In the genomic region with DNA sequence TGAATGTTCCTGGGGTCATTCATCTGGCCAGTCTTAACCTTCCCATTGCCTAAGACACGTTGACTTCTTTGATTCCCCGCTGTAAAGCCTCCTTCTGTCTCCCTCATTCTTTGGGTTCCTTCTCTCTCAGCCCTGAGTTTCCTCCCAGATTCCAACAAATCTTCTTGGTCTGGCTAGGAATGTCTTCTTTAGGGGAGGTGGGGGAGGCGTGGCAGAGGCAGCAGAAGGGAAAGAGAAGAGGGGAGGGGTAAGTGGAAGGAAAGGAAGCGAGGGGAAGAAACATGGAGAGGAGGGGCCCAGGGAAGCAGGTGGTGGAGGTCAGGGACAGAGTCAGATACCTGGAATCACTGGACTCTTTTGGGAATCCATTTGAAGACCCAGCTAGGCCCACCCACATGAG, we compare ENCODE assay signal across 10 mouse cellular contexts. TPM values are rescaled to one million over a fixed set of nuclear protein-coding genes. Genes with fewer than 3 reads are reported as not detected.
DNase-seq lines count a peak whose midpoint lies in the region; ATAC-seq and TF ChIP-seq lines count a peak whose summit lies in the region.
"Had no signal": no experiment of that assay in that cellular context is flagged by ENCODE, and none has a peak within 500 bp of the region (broad histone marks: within the 10 kb centered on the region; RNA-seq: fewer than 3 reads in every experiment).

No protein-coding gene starts in this region.

- H3K36me3 ChIP-seq in forebrain, embryonic 10.5 days (replicated peaks) = no peaks in the 10 kb centered on the region
- no peaks in the 10 kb centered on the region for H3K36me3 ChIP-seq in forebrain, embryonic 14.5 days (ENCODE audit: control insufficient read depth, insufficient read depth, low read length)
- H3K36me3 ChIP-seq in lung, embryonic 14.5 days (ENCODE audit: insufficient read depth) = no peaks in the 10 kb centered on the region
- no peaks in the 10 kb centered on the region for H3K36me3 ChIP-seq in stomach, embryonic 14.5 days (ENCODE audit: control insufficient read depth, insufficient read depth, low read length)
- H3K36me3 ChIP-seq: midbrain, embryonic 15.5 days had no signal

- H3K9me3 ChIP-seq in forebrain, embryonic 10.5 days = no peaks in the 10 kb centered on the region
- H3K9me3 ChIP-seq in forebrain, embryonic 14.5 days (replicated peaks; ENCODE audit: control insufficient read depth, low read length) = no peaks in the 10 kb centered on the region
- no peaks in the 10 kb centered on the region for H3K9me3 ChIP-seq in lung, embryonic 14.5 days (ENCODE audit: low read depth, low read length)
- no peaks in the 10 kb centered on the region for H3K9me3 ChIP-seq in stomach, embryonic 14.5 days (ENCODE audit: control insufficient read depth, low read depth, low read length)
- H3K9me3 ChIP-seq: midbrain, embryonic 15.5 days had no signal

- ATAC-seq in forebrain, embryonic 14.5 days = no peak
- ATAC-seq in lung, embryonic 14.5 days (ENCODE audit: insufficient read depth) = no peak
- ATAC-seq in stomach, embryonic 14.5 days (ENCODE audit: insufficient number of reproducible peaks, insufficient read depth, low FRiP score, low read depth) = no peak
- ATAC-seq: midbrain, embryonic 15.5 days had no signal

- TF ChIP-seq CTCF in lung, embryonic 14.5 days (IDR thresholded peaks at IDR 0.05; ENCODE audit: low read depth) = no peak
- TF ChIP-seq CTCF in lung, adult 2 months (IDR thresholded peaks at IDR 0.05; ENCODE audit: insufficient read depth, low read length) = no peak

- no peak overlapping the region for H3K9ac ChIP-seq in forebrain, embryonic 14.5 days (ENCODE audit: low read length)
- no peak overlapping the region for H3K9ac ChIP-seq in lung, embryonic 14.5 days
- no peak overlapping the region for H3K9ac ChIP-seq in stomach, embryonic 14.5 days (replicated peaks; ENCODE audit: low read depth, low read length)
- H3K9ac ChIP-seq: midbrain, embryonic 15.5 days had no signal

- H3K4me1 ChIP-seq in forebrain, embryonic 10.5 days = peaks cover 84% of the 10 kb centered on the region
- 0 out of 2 replicates have a peak, but pooled peaks cover 3% of the 10 kb centered on the region for H3K4me1 ChIP-seq in forebrain, embryonic 14.5 days (ENCODE audit: control insufficient read depth, insufficient read depth, low read length)
- H3K4me1 ChIP-seq in lung, embryonic 14.5 days (ENCODE audit: insufficient read depth) = peaks cover 24% of the 10 kb centered on the region
- H3K4me1 ChIP-seq in lung, adult 2 months (ENCODE audit: control insufficient read depth, insufficient read depth, low read length) = no peaks in the 10 kb centered on the region; the same call in 1 of the 2 replicates
- peaks cover 35% of the 10 kb centered on the region for H3K4me1 ChIP-seq in stomach, embryonic 14.5 days (ENCODE audit: control insufficient read depth, insufficient read depth, low read length)
- H3K4me1 ChIP-seq: midbrain, embryonic 15.5 days had no signal

- H3K27me3 ChIP-seq in forebrain, embryonic 10.5 days (ENCODE audit: poor library complexity, severe bottlenecking) = peaks cover 25% of the 10 kb centered on the region
- no peaks in the 10 kb centered on the region for H3K27me3 ChIP-seq in forebrain, embryonic 14.5 days (replicated peaks; ENCODE audit: control insufficient read depth, insufficient read depth, low read length)
- no peaks in the 10 kb centered on the region for H3K27me3 ChIP-seq in lung, embryonic 14.5 days (ENCODE audit: insufficient read depth, low read length)
- no peaks in the 10 kb centered on the region for H3K27me3 ChIP-seq in stomach, embryonic 14.5 days (ENCODE audit: control insufficient read depth, insufficient read depth, low read length)

- DNase-seq in forebrain, embryonic 10.5 days (ENCODE audit: extremely low spot score, low spot score) = no peak
- no peak for DNase-seq in forebrain, embryonic 14.5 days (ENCODE audit: low spot score)
- DNase-seq in lung, embryonic 14.5 days = peak; percentile 36
- no peak for DNase-seq in lung, adult 2 months
- peak; percentile 57 for DNase-seq in kidney, postnatal 10 days
- DNase-seq in right cerebral cortex, adult 18-20 months = no peak
- no peak for DNase-seq in left cerebral cortex, postnatal 4 days
- DNase-seq: heart, postnatal 36 days had no signal

- 74% methylated on average over 4 of the region's 4 CpGs for WGBS in forebrain, embryonic 10.5 days
- WGBS in forebrain, embryonic 14.5 days = 58% methylated on average over 4 of the region's 4 CpGs
- WGBS in lung, embryonic 14.5 days = 41% methylated on average over 4 of the region's 4 CpGs
- 66% methylated on average over 4 of the region's 4 CpGs for WGBS in lung, adult 2 months
- WGBS in stomach, embryonic 14.5 days = 33% methylated on average over 4 of the region's 4 CpGs

- intact Hi-C loops in left cerebral cortex, postnatal 4 days (cut with DNase I) = no loop called here

- no peak for TF ChIP-seq POLR2A in lung, adult 2 months (IDR thresholded peaks at IDR 0.05; ENCODE audit: borderline replicate concordance, extremely low read depth, low read depth, low read length)

- H3K4me2 ChIP-seq in forebrain, embryonic 14.5 days (ENCODE audit: low read length) = no peak overlapping the region
- no peak overlapping the region for H3K4me2 ChIP-seq in lung, embryonic 14.5 days
- 0 out of 2 replicates have a peak overlapping the region, but pooled peaks have one; percentile 4 for H3K4me2 ChIP-seq in stomach, embryonic 14.5 days (replicated peaks; ENCODE audit: low read depth, low read length)
- H3K4me2 ChIP-seq: midbrain, embryonic 15.5 days had no signal

- no peak overlapping the region for H3K4me3 ChIP-seq in forebrain, embryonic 10.5 days
- H3K4me3 ChIP-seq in forebrain, embryonic 14.5 days (ENCODE audit: low read depth, low read length) = no peak overlapping the region
- no peak overlapping the region for H3K4me3 ChIP-seq in lung, embryonic 14.5 days (ENCODE audit: low read depth, low read length)
- no peak overlapping the region for H3K4me3 ChIP-seq in lung, adult 2 months (replicated peaks; ENCODE audit: extremely low read depth, low read depth, low read length)
- H3K4me3 ChIP-seq in stomach, embryonic 14.5 days (ENCODE audit: low read depth, low read length) = no peak overlapping the region
- H3K4me3 ChIP-seq: midbrain, embryonic 15.5 days had no signal

- H3K27ac ChIP-seq in forebrain, embryonic 10.5 days = peak overlapping the region; percentile 83
- H3K27ac ChIP-seq in forebrain, embryonic 14.5 days (ENCODE audit: low read depth, low read length) = no peak overlapping the region
- peak overlapping the region; percentile 96 for H3K27ac ChIP-seq in lung, embryonic 14.5 days (ENCODE audit: low read depth)
- peak overlapping the region; percentile 94 for H3K27ac ChIP-seq in stomach, embryonic 14.5 days (ENCODE audit: low read length)
- H3K27ac ChIP-seq: midbrain, embryonic 15.5 days had no signal

RNA-seq across cellular contexts. Expression of a gene that starts 22.7 kb away (rescaled TPM):
- 42.1 and 46.5 TPM in 2 replicates for polyA plus RNA-seq in forebrain, embryonic 10.5 days (2016; fragmentation: Nextera tagmentation; extraction: Ambion mirVana)
- polyA plus RNA-seq in forebrain, embryonic 14.5 days (2014; fragmentation: Nextera tagmentation; extraction: Ambion mirVana) = 7.0 and 10.3 TPM in 2 replicates
- polyA plus RNA-seq in lung, embryonic 14.5 days (2014; fragmentation: Nextera tagmentation; extraction: Ambion mirVana) = 84.5 and 95.4 TPM in 2 replicates
- polyA plus RNA-seq in lung, adult 2 months (2012; rRNA removed) = 9.2 and 10.1 TPM in 2 replicates
- 92.9 and 99.3 TPM in 2 replicates for polyA plus RNA-seq in stomach, embryonic 14.5 days (2014; fragmentation: Nextera tagmentation; extraction: Ambion mirVana)
- total RNA-seq in left cerebral cortex, postnatal 4 days (2021) = 1 to 10 TPM; 3.6 to 4.1 TPM

RNA-seq across cellular contexts. Expression of a gene that starts 48.3 kb away (rescaled TPM):
- polyA plus RNA-seq in forebrain, embryonic 10.5 days (2016; fragmentation: Nextera tagmentation; extraction: Ambion mirVana) = 1.2 and 1.4 TPM in 2 replicates
- polyA plus RNA-seq in forebrain, embryonic 14.5 days (2014; fragmentation: Nextera tagmentation; extraction: Ambion mirVana) = not detected in 2 replicates
- polyA plus RNA-seq in lung, embryonic 14.5 days (2014; fragmentation: Nextera tagmentation; extraction: Ambion mirVana) = 0.19 and 0.21 TPM in 2 replicates
- polyA plus RNA-seq in lung, adult 2 months (2012; rRNA removed) = 6.1 and 25.1 TPM in 2 replicates
- polyA plus RNA-seq in stomach, embryonic 14.5 days (2014; fragmentation: Nextera tagmentation; extraction: Ambion mirVana) = 24.6 and 27.9 TPM in 2 replicates
- total RNA-seq in left cerebral cortex, postnatal 4 days (2021) = not detected

RNA-seq across cellular contexts. Expression of a gene that starts 52.2 kb away (rescaled TPM):
- polyA plus RNA-seq in forebrain, embryonic 10.5 days (2016; fragmentation: Nextera tagmentation; extraction: Ambion mirVana) = not detected in 2 replicates
- polyA plus RNA-seq in forebrain, embryonic 14.5 days (2014; fragmentation: Nextera tagmentation; extraction: Ambion mirVana) = not detected in 2 replicates
- polyA plus RNA-seq in lung, embryonic 14.5 days (2014; fragmentation: Nextera tagmentation; extraction: Ambion mirVana) = 0.08 and 0.16 TPM in 2 replicates
- 0.07 and 0.46 TPM in 2 replicates for polyA plus RNA-seq in lung, adult 2 months (2012; rRNA removed)
- 0.27 and 0.71 TPM in 2 replicates for polyA plus RNA-seq in stomach, embryonic 14.5 days (2014; fragmentation: Nextera tagmentation; extraction: Ambion mirVana)
- not detected for total RNA-seq in left cerebral cortex, postnatal 4 days (2021)

Comparison
In these comparisons a context has a peak if more than half of its experiments do, and no peak if none do; other contexts are left out.
1. DNase-seq: peak in lung, embryonic 14.5 days (single experiment) and kidney, postnatal 10 days (single experiment); none in forebrain, embryonic 10.5 days (single experiment), forebrain, embryonic 14.5 days (single experiment), lung, adult 2 months (single experiment), right cerebral cortex, adult 18-20 months (single experiment) and left cerebral cortex, postnatal 4 days (single experiment).